Mouse (Mus musculus) lung, adult 2 months (tissue): ENCODE measurements around the gene Slc38a10. TPM values are rescaled to one million over a fixed set of nuclear protein-coding genes. Genes with fewer than 3 reads are reported as not detected.
A peak's percentile ranks its signal among the peaks of the same experiment; 100 is the strongest.

Source experiments
- DNase-seq: peaks from one replicate; pipeline ENCODE4 v3.0.0; 2022
- H3K4me1 ChIP-seq: fragments of 200-500 bp; 2 replicates; pipeline ENCODE4 v1.6.1; 2011; ENCODE audit warnings: low read length; ENCODE audit not compliant: control insufficient read depth, insufficient read depth
- H3K4me3 ChIP-seq: fragments of 200-500 bp; replicated peaks from 2 replicates; pipeline ENCODE3; 2011; ENCODE audit warnings: low read depth, mild to moderate bottlenecking, control low read depth, low read length; ENCODE audit errors: extremely low read depth
- CTCF ChIP-seq: fragments of 200-500 bp; IDR thresholded peaks from 2 replicates; pipeline ENCODE4 v1.5.1; 2011; ENCODE audit warnings: mild to moderate bottlenecking, low read length, control low read depth; ENCODE audit not compliant: insufficient read depth
- POLR2A ChIP-seq: fragments of 200-500 bp; IDR thresholded peaks from 2 replicates; pipeline ENCODE4 v1.6.1; 2011; ENCODE audit warnings: low read depth, mild to moderate bottlenecking, control low read depth, low read length, borderline replicate concordance; ENCODE audit errors: extremely low read depth
- WGBS: fragments of 180-500 bp; shearing (Covaris S2); methylation state at CpG from one replicate; pipeline ENCODE4 v1.1.7; 2018; 5-methylcytosine and 5-hydroxymethylcytosine counted together
- polyA plus RNA-seq: library from polyadenylated mRNA; depleted of rRNA; stranded (reverse); fragments of >200 nt; gene quantifications from 2 replicates; pipeline ENCODE4 v1.2.3, GENCODE M21; 2012

Slc38a10 gene
- polyA plus RNA-seq, 1 experiment, result 170 TPM

DNA sequence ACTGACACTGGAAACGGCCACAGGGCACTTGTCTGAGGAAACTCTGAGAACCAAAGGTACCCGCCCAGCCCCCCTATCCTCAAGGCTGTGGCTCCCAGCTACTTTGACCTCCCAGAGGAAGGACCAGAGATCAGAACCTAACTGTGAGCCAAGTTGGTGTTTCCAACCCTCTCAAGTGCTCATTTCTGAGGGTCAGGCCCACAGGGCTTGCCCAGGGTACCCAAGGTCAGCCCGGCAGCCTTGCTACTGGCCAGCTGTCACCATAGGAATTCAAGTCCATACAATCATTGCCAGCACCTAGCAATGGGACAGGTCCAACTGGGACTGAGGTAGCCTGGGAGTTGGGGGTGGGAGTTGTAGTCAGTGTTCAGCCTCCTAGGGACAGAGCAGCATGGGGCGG is 60.5 kb downstream of the Slc38a10 start:
- H3K4me3 ChIP-seq, result no peak overlapping the region
- H3K4me1 ChIP-seq, result peaks cover 5% of the 10 kb centered on the region; the same call in 1 of the 2 replicates
- no peak for DNase-seq
- WGBS, result 87% methylated on average over 4 of the region's 4 CpGs
- TF ChIP-seq CTCF, result no peak
- TF ChIP-seq POLR2A, result no peak

DNA sequence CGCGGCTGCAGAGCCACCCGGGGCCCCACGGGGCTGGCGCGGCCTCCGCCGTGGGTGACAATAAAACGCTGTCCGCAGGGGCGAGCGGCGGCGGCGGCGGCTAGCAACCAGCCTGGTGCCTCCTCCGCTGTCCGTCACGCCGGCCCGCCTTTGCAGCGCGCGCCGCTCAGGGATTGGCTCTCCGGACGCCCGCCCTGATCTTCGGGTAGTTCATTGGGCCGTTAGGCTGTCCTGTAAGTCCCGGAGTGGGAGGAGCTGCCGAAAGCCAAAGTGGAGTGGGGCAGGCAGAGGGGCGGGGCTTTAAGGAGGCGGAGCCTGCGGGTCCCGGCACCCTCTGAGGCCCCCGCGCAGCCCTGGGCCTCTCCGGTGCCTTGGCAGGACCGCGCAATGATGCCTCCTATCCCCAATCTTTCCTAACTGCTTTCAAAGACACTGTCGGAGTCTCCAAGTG is 64.4 kb downstream of the Slc38a10 start, which contains the start of gene Cep131:
Gene Cep131 (minus strand): TSS at position 126 of the 451 bp plus-strand sequence.
- Histone ChIP-seq H3K4me3 (peak within 1 kb of the TSS; percentile 78), H3K4me1 (peaks cover 5% of the 10 kb centered on the region; the same call in 1 of the 2 replicates)
- TF ChIP-seq POLR2A, result peak; percentile 17; the same call in 1 of the 2 replicates
- no peak for TF ChIP-seq CTCF
- WGBS, result under 1% methylated on average over 42 of the region's 42 CpGs
- peak; percentile 99 for DNase-seq

DNA sequence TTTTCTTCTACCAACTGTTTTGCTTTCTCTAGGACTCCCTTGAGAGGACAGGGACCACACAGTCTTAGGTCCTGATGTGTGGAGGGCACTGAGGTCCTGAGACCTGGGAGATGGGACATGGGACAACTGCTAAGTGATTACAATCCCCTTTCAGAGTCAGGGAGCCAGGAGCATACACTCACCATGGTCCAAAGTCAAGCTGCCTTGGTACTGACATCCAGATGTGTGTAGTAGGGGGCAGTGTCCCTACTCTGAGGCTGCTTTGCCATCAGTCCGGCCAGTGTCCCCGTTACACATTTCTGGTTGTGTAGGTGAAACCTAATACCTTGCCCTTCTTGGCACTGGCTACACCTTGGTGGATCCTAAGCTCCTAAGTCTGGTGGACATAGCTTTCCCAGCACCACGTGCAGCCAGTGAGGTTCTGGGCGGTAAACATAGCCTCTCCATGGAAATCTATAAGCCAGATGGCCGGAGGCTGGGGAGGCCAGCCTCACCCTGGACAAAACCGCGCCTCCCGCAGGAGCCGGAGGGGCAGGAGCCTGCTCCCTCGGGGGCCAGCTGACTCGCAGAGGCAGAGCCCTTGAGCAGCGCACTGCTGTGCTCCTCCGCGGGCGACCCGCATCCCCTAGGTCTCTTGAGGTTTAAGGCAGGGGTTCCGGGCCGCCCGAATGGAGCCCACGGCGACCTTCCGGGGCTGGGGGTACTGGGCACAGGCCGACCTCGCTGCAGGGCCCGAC is 65.1 kb downstream of the Slc38a10 start:
- 0% methylated on average over 25 of the region's 25 CpGs for WGBS
- no peak for DNase-seq
- TF ChIP-seq POLR2A, result no peak
- no peak for TF ChIP-seq CTCF

DNA sequence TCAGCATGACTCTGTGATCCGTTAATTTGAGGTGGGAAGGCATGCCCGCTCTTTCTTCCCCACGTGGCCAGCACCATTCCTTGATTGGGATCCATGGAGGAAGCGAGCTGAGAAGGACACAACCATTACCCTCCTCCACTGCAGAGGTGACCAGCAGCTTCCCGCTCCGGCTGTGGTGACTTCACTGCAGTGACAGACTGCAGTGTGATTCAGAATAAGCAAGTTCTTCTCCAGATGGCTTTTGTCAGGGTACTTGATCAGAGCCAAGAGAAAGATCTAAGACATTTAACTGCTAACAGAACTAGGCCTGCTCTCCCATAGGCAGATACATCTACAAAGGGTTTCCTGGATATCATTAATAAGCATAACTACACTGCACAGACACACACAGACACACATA is 70.9 kb downstream of the Slc38a10 start:
- no peak for DNase-seq

More for the DNA sequence above, 65.1 kb downstream of the Slc38a10 start:
- H3K4me3 ChIP-seq, result peak overlapping the region; percentile 78
- H3K4me1 ChIP-seq, result peaks cover 5% of the 10 kb centered on the region; the same call in 1 of the 2 replicates

DNA sequence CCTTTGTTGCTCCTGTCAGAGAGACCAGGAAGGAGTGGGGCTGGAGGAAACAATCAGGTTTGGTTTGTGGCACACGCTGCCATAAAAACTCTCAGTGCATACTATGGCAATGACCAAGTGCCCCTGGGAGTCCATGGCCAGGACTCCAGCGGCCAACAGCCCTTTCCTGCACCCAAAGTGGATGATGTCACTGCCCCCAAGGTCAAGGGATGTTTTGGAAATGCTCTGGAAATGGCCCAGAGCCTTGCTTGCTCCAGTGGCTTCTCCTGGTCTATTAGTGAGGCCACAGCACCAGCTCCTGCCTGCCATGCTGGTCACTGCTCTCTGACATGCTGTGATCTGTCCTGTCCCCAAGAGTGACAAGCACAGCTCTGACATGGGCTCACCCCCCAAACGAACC is 75.0 kb downstream of the Slc38a10 start:
- no peak for TF ChIP-seq POLR2A
- no peak for TF ChIP-seq CTCF
- no peak for DNase-seq
- Histone ChIP-seq H3K4me3 (no peak overlapping the region), H3K4me1 (no peaks in the 10 kb centered on the region)
- 64% methylated on average over 3 of the region's 3 CpGs for WGBS

More for the DNA sequence above, 70.9 kb downstream of the Slc38a10 start:
- TF ChIP-seq CTCF, result no peak
- TF ChIP-seq POLR2A, result no peak
- Histone ChIP-seq H3K4me3 (no peak overlapping the region), H3K4me1 (no peaks in the 10 kb centered on the region)
- 82% methylated on average over 6 of the region's 6 CpGs for WGBS

DNA sequence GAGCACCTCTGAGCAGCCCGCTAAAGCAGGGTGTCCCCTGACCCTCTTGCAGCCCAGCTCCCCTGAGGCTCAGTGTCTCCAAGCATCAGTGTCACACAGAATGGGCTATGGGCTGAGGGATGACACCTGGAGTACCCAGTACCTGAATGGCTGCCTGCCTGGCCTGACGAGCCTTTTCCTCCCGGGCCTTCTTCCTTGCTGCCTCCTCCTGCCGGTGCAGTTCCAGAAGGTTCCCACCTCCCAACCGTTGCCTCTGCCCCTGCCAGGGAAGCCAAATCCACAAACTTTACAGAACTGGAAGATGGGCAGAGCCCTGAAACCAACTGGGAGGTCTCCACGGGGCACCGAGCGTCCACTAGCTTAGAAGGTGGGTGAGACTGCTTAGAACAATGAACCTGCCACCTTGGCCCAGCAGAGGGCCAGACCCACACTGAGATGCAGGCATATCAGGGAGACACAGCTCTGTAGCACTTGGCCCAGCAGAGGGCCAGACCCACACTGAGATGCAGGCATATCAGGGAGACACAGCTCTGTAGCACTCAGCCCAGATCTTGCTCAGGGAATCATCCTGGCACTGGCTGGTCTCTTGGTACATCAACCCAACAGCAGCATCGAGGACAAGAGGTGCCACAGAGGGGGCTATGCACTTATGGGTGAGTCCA is 78.0 kb downstream of the Slc38a10 start:
- Histone ChIP-seq H3K4me3 (no peak overlapping the region), H3K4me1 (no peaks in the 10 kb centered on the region)
- no peak for TF ChIP-seq CTCF
- TF ChIP-seq POLR2A, result no peak
- no peak for DNase-seq
- 88% methylated on average over 9 of the region's 9 CpGs for WGBS

DNA sequence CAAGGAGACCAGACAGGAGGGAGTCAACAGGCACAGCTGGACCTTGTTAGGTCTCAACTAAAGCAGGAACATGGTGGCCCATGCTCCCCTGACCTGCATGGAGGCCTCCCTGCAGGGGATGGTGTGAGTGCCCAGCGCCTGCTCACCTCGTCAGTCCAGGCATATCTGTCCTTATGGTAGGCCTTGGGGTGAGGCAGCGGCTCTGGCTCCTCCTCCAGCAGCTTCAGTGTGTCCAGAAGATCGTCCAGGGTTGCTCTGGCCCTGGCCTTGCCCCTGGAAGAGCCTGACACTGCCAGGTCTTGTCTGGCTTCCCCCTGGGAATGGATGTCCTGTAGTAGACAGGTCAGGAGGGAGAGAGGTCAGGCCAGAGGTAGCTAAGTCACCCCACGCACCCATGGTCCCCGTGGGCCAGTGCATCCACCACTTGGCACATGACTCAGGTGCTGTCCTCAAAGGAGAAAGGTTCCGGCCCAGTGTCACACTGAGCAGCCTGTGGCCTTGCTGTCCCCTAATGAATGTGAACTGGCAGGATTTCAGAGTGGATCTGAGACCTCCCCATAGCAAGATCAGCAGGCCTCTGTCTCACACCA is 79.3 kb downstream of the Slc38a10 start:
- no peak overlapping the region for H3K4me3 ChIP-seq
- 84% methylated on average over 7 of the region's 7 CpGs for WGBS
- no peak for DNase-seq

DNA sequence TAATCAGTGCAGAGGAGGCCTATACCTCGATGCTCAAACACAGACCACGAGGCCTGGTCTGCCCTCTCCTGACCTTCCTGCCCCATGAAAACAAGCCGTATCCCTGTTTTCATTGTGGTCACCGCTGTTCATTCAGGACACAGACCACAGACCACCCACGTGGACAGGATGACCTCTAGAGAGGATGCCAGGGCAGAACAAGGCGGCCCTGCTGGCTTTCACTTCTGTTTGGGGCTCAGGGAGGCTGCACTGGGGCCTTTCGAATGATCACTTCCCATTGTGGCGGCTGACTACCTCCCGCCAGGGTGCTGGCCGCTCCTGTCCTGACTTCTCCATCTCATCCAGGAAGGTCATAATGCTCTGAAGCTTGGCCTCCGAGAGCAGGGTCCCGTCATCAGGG is 80.1 kb downstream of the Slc38a10 start:
- TF ChIP-seq CTCF (no peak), POLR2A (no peak)
- WGBS, result 67% methylated on average over 12 of the region's 12 CpGs
- Histone ChIP-seq H3K4me1 (no peaks in the 10 kb centered on the region), H3K4me3 (no peak overlapping the region)
- DNase-seq, result no peak

More for the DNA sequence above, 79.3 kb downstream of the Slc38a10 start:
- H3K4me1 ChIP-seq, result no peaks in the 10 kb centered on the region
- TF ChIP-seq CTCF, result no peak
- TF ChIP-seq POLR2A, result no peak

DNA sequence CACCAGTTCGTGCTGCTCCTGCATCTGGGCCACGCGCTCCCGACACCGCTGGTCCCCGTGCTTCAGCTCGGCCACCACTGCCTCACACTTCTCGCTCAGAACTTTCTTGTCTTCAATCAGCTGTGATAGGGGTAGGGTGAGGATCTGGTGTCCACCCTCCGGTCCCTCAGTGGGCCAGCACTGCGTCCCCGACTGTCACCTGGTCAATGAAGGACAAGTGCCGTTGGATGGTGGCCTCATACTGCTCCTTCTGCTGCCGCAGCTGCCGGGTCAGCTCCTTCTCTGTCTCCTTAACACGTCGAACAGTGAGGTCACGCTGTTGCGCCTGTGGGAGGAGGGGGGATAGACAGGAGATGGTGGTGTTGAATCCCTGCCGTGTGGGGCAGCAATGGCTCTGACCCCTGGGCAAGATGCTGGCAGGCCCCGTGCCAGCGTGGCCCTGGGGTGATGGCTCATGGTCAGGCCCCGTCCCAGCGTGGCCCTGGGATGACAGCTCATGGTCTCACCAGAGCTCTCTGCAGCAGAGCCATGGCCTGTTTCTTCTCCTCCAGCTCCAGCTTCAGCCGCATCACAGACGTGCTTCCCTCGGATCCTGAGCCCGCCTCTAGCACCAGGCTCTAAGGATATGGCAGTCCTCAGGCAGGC is 80.7 kb downstream of the Slc38a10 start:
- no peak for DNase-seq
- 91% methylated on average over 27 of the region's 27 CpGs for WGBS
- no peak for TF ChIP-seq POLR2A
- no peak overlapping the region for H3K4me3 ChIP-seq
- no peaks in the 10 kb centered on the region for H3K4me1 ChIP-seq
